Mouse (Mus musculus) lung, adult 2 months (tissue): ENCODE measurements around the gene Rhot2.

Experiments used
- CTCF ChIP-seq: fragments of 200-500 bp; IDR thresholded peaks from 2 replicates; pipeline ENCODE4 v1.5.1; 2011; ENCODE audit warnings: mild to moderate bottlenecking, low read length, control low read depth; ENCODE audit not compliant: insufficient read depth
- POLR2A ChIP-seq: fragments of 200-500 bp; IDR thresholded peaks from 2 replicates; pipeline ENCODE4 v1.6.1; 2011; ENCODE audit warnings: low read depth, mild to moderate bottlenecking, control low read depth, low read length, borderline replicate concordance; ENCODE audit errors: extremely low read depth

GRCm38 (mm10) chr17:25879750-25880149 lies 35.1 kb upstream of the Rhot2 start:
- TF ChIP-seq POLR2A, result no peak
- no peak for TF ChIP-seq CTCF
